Mouse (Mus musculus): ENCODE measurements at regions not wholly inside any gene's neighbourhood (a gene's known extent, or its start where the extent isn't known, plus 50 kb on each side); places are given as distances from the start of the nearest gene placed in this dataset.
A peak's percentile ranks its signal among the peaks of the same experiment; 100 is the strongest.

GRCm38 (mm10) chr4:24415048-24415447 lies 81.2 kb upstream of the Mms22l start:
- H3K36me3 ChIP-seq: no peaks in the 10 kb centered on the region
- H3K4me3 ChIP-seq: no peak overlapping the region
- no peaks in the 10 kb centered on the region for H3K9me3 ChIP-seq
- no peak for ATAC-seq (ENCODE audit: low read depth)
- H3K9ac ChIP-seq: no peak overlapping the region
- WGBS: 91% methylated on average over 1 of the region's 1 CpGs
- no peak overlapping the region for H3K27ac ChIP-seq (replicated peaks)
- H3K4me2 ChIP-seq: no peak overlapping the region
- H3K27me3 ChIP-seq: no peaks in the 10 kb centered on the region
- no peaks in the 10 kb centered on the region for H3K4me1 ChIP-seq (replicated peaks)

DNA sequence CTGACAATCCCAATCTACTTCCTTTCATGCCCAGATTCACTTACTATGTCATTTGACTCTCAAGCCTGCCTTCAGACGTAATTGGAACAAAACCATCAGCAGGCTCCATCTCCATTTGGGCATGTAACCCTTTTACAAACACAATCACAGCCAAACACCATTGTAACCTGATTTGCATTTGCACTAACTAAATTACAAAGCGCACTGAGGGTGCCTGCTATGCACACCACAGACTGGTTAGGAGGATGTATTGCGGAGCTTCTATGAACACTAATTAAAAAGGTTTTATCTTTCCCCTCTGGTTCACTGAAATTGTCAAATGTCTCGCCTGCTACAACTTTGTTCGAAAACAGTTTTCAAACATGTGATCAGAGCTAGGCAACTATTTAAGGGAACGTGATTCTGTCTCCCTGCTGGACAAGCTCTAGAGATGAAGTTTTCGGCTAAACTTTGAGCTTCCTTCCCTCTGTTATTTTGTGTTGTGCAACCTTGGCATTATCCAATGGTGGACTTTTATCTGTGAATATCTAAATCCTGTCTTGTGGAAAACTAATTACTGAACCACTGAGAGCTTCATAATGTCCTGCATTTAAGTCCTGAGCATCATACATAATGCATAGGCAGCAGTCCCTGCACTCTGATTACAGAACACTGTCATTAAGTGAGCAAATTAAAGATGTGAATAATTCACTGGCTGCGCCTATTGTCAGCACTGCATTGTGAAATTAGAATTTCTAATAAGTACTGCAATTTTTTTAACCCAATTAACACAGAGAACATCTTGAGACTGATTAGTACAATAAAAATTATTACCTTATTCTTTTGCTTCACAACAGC lies 66.9 kb upstream of the Mms22l start:
- Histone ChIP-seq H3K27ac (replicated peaks) (peak overlapping the region; percentile 28; the same call in 1 of the 2 replicates), H3K36me3 (no peaks in the 10 kb centered on the region), H3K9me3 (no peaks in the 10 kb centered on the region), H3K4me3 (peak overlapping the region; percentile 17), H3K4me1 (replicated peaks) (peaks cover 15% of the 10 kb centered on the region), H3K9ac (no peak overlapping the region), H3K4me2 (peak overlapping the region; percentile 44), H3K27me3 (no peaks in the 10 kb centered on the region)
- ATAC-seq (ENCODE audit: low read depth): peak; percentile 95
- WGBS: 25% methylated on average over 8 of the region's 8 CpGs

- Histone ChIP-seq H3K9me3 (no peaks in the 10 kb centered on the region), H3K4me1 (replicated peaks) (peaks cover 15% of the 10 kb centered on the region), H3K9ac (peak overlapping the region; percentile 66), H3K27me3 (no peaks in the 10 kb centered on the region), H3K4me2 (peak overlapping the region; percentile 43), H3K27ac (replicated peaks) (peak overlapping the region; percentile 56), H3K4me3 (peak overlapping the region; percentile 27), H3K36me3 (no peaks in the 10 kb centered on the region)
- peak; percentile 60 for ATAC-seq (ENCODE audit: low read depth)
- WGBS: 33% methylated on average over 8 of the region's 8 CpGs
Observed at GRCm38 (mm10) chr4:24429929-24430752, 66.1 kb upstream of the Mms22l start.

GRCm38 (mm10) chr4:24430753-24431072 lies 65.5 kb upstream of the Mms22l start:
- peak overlapping the region; percentile 27 for H3K4me3 ChIP-seq
- H3K9me3 ChIP-seq: no peaks in the 10 kb centered on the region
- no peaks in the 10 kb centered on the region for H3K36me3 ChIP-seq
- ATAC-seq (ENCODE audit: low read depth): no peak
- peak overlapping the region; percentile 66 for H3K9ac ChIP-seq
- H3K27ac ChIP-seq (replicated peaks): peak overlapping the region; percentile 56
- H3K4me2 ChIP-seq: peak overlapping the region; percentile 43
- H3K27me3 ChIP-seq: no peaks in the 10 kb centered on the region
- H3K4me1 ChIP-seq (replicated peaks): peaks cover 15% of the 10 kb centered on the region

- no peak overlapping the region for H3K4me3 ChIP-seq
- ATAC-seq (ENCODE audit: low read depth): no peak
- no peaks in the 10 kb centered on the region for H3K27me3 ChIP-seq
- H3K4me1 ChIP-seq (replicated peaks): no peaks in the 10 kb centered on the region
- no peak overlapping the region for H3K27ac ChIP-seq (replicated peaks)
- H3K9ac ChIP-seq: no peak overlapping the region
- H3K36me3 ChIP-seq: no peaks in the 10 kb centered on the region
- no peak overlapping the region for H3K4me2 ChIP-seq
- 96% methylated on average over 4 of the region's 4 CpGs for WGBS
- H3K9me3 ChIP-seq: no peaks in the 10 kb centered on the region
Observed at GRCm38 (mm10) chr4:24437258-24437657, 59.0 kb upstream of the Mms22l start.

Measured in neural tube, embryonic 13.5 days (tissue).